Mouse (Mus musculus) neural tube, embryonic 15.5 days (tissue): ENCODE results near the gene B3gat3. TPM values are rescaled to one million over a fixed set of nuclear protein-coding genes. Genes with fewer than 3 reads are reported as not detected.
"Not testable (repeated sequence)": the region's sequence is repeated elsewhere in the genome, so short reads cannot be mapped to it uniquely, and the experiment has no call there.

ENCODE experiments used
- ATAC-seq: fragments of 200-750 bp; cut with Nextera tagmentation; 2 replicates; pipeline ENCODE4 v1.8.0; 2017; ENCODE audit warnings: mild to moderate bottlenecking, moderate TSS enrichment, moderate library complexity; ENCODE audit not compliant: low FRiP score
- H3K27ac ChIP-seq: fragments of 300-500 bp; sonication (generic); replicated peaks from 2 replicates; pipeline ENCODE4 v1.5.1; 2015; ENCODE audit warnings: mild to moderate bottlenecking, inconsistent platforms
- H3K27me3 ChIP-seq: fragments of 300-500 bp; sonication (generic); replicated peaks from 2 replicates; pipeline ENCODE4 v1.6.1; 2015; ENCODE audit warnings: inconsistent platforms
- H3K36me3 ChIP-seq: fragments of 300-500 bp; sonication (generic); 2 replicates; pipeline ENCODE4 v1.6.1; 2015; ENCODE audit warnings: inconsistent platforms
- H3K4me1 ChIP-seq: fragments of 300-500 bp; sonication (generic); 2 replicates; pipeline ENCODE4 v1.6.1; 2015; ENCODE audit warnings: inconsistent platforms
- H3K4me2 ChIP-seq: fragments of 300-500 bp; sonication (generic); 2 replicates; pipeline ENCODE4 v1.6.1; 2015; ENCODE audit warnings: inconsistent platforms, mild to moderate bottlenecking, moderate library complexity
- H3K4me3 ChIP-seq: fragments of 300-500 bp; sonication (generic); replicated peaks from 2 replicates; pipeline ENCODE4 v1.5.1; 2015; ENCODE audit warnings: mild to moderate bottlenecking, inconsistent platforms
- H3K9ac ChIP-seq: fragments of 300-500 bp; sonication (generic); replicated peaks from 2 replicates; pipeline ENCODE4 v1.6.1; 2015; ENCODE audit warnings: mild to moderate bottlenecking, inconsistent platforms
- H3K9me3 ChIP-seq: fragments of 300-500 bp; sonication (generic); replicated peaks from 2 replicates; pipeline ENCODE4 v1.6.1; 2016; ENCODE audit warnings: inconsistent platforms
- whole genome bisulfite sequencing: fragments of 180-500 bp; shearing (Covaris S2); methylation state at CpG from one replicate; pipeline ENCODE4 v1.1.7; 2015; ENCODE audit warnings: mixed read lengths; 5-methylcytosine and 5-hydroxymethylcytosine counted together
- polyA plus RNA-seq: library from polyadenylated mRNA; unstranded; fragments of >200 nt; fragmentation: Nextera tagmentation; extraction: Ambion mirVana; gene quantifications from 2 replicates; pipeline ENCODE4 v1.2.1, GENCODE M21; 2015

The B3gat3 gene
- polyA plus RNA-seq, 1 experiment from 2014 or later, result 89.1 TPM

DNA sequence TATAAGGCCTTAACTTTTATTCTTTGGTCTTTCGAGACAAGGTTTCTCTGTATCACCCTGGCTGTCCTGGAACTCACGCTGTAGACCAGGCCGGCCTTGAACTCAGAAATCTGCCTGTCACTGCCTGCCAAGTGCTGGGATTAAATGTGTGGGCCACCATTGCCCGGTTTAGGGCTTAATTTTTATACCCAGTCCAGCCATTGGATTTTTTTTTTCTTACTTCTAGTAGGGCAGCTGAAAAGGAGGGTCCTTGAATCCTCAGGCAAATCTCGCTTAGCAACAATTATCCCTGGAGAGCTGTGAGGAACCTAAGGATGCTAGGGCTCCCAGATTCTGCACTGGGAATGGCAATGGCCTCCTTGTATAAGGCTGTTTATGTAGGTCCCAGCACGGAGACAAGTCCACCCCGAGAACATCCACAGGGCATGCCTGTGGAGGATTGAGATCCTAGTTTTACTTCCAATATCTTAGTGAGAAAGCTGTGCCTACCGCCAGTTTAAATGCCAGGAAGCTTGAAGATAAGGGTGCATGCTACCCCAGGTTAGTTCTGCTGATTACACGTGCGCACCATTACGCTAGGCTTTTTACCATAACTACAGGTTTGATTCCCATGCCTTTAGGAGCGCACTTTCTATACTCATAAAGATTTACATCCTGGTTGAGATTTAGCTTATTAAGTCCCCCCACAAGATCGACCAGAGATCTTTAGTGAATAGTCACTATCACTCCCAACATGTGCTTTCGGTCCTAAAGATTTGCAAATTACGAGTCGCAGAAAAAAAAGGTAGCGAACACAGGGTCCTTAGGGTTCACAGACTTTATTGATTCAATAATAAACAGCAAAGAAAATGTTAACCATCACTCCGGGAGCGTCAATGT lies 32.4 kb upstream of the B3gat3 start:
- Histone ChIP-seq H3K4me1 (peaks cover 18% of the 10 kb centered on the region), H3K4me2 (peak overlapping the region; percentile 78), H3K27me3 (no peaks in the 10 kb centered on the region), H3K9ac (peak overlapping the region; percentile 66), H3K4me3 (peak overlapping the region; percentile 67), H3K27ac (peak overlapping the region; percentile 85), H3K36me3 (peaks cover 9% of the 10 kb centered on the region), H3K9me3 (no peaks in the 10 kb centered on the region)
- 14% methylated on average over 19 of the region's 19 CpGs for WGBS
- ATAC-seq, result no peak

DNA sequence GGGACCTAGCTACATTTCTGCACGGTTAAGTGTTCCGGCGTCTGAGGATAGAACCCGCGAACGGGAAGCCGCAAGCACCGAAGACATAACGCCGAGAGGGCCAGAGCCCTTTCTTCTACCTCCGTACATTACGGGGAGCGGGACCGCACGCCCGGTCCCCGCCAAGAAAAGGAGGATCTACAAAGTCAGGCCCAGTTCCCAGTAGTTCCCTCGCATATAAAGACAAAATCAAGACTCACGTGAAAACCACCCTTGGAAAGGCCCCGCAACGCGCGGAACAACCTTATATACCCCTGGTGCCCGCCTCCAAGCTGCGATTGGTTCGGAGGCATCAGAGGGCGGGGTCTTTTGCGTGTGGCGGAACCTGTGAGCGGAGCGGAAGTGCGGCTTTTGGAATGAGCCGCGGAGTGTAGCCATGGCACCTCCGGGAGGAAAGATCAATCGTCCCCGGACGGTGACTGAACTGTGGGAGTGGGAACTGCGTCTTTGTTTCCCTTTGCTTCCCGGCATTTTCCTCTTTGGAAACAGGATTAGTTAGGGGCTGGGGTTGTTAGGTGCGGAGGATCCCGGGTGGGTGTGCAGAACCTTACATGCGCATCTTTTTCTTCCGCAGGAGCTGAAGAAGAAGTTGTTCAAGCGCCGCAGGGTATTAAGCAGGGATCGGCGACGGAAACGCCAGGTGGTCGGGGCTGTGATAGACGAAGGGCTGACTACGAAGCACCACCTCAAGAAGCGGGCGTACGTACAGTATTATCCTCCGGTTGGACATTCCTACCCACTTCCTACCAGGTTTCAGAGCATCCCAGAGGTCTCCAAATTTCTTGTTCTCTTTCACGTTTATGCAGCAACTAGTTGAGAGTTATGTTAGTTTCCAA lies 31.4 kb upstream of the B3gat3 start, which contains the start of the genes 1810009A15Rik and Gm49416:
1810009A15Rik (plus strand) TSS at position 343 of the 875 bp plus-strand sequence.
Gm49416 (plus strand) TSS at position 416 of the 875 bp plus-strand sequence.
- no peaks in the 10 kb centered on the region for H3K9me3 ChIP-seq
- H3K36me3 ChIP-seq, result peaks cover 9% of the 10 kb centered on the region
- H3K4me3 ChIP-seq, result peak within 1 kb of the TSS; percentile 67
- peak within 1 kb of the TSS; percentile 78 for H3K4me2 ChIP-seq
- peaks cover 25% of the 10 kb centered on the region for H3K4me1 ChIP-seq
- ATAC-seq, result peak; percentile 96
- WGBS, result under 1% methylated on average over 57 of the region's 58 CpGs
- peak within 1 kb of the TSS; percentile 66 for H3K9ac ChIP-seq
- H3K27ac ChIP-seq, result peak within 1 kb of the TSS; percentile 85
- H3K27me3 ChIP-seq, result no peaks in the 10 kb centered on the region

DNA sequence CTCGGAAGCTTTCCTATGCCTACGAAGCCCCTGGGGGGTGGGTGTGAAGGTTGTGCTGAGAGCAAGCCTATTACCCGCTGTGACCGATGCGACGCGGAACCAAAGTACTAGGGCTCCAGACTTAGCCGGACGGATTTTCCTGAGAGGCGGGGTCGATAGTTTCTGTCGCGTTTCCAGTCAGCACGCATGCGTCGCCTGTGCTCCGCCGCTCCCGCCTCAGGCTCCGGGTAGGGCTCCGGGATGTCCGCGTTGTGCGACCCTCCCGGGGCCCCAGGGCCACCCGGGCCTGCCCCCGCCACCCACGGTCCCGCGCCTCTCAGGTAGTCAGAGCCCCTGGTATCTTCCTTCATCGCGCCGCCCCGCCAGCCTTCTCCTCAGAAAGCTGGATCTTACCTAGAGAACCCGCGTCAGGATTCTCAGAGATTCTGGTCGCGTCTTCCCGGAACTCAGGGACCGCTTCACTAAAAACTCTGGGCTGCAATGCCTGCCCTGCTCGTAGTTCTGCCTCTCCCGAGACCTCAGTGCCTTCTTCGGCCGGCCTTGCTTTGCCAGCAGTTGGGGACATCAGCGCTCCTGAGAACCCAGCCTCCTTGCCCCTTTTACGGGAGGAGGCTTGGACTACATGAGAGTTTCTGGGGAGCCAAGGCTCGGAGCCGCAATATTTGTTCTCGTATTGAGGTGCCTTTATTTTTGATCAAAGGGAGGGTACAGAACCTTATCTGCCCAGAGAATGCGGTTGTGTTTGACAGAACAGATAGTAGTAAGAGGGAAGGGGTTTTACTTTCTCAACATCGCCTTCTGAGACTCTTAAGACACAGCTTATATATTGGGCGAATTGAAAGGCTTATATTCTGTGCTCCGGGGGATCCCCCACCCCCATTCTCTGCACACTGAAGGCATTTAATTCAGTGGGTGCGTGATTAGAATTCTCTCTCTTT lies 27.1 kb upstream of the B3gat3 start, which contains the start of gene Ints5:
Ints5 (plus strand) TSS at position 177 of the 938 bp plus-strand sequence.
- ATAC-seq, result peak; percentile 51
- Histone ChIP-seq H3K27ac (peak within 1 kb of the TSS; percentile 85), H3K4me1 (peaks cover 40% of the 10 kb centered on the region), H3K27me3 (no peaks in the 10 kb centered on the region), H3K4me2 (peak within 1 kb of the TSS; percentile 94), H3K4me3 (peak within 1 kb of the TSS; percentile 63), H3K9me3 (no peaks in the 10 kb centered on the region), H3K9ac (peak within 1 kb of the TSS; percentile 71), H3K36me3 (peaks cover 22% of the 10 kb centered on the region)
- WGBS, result 3% methylated on average over 54 of the region's 54 CpGs

DNA sequence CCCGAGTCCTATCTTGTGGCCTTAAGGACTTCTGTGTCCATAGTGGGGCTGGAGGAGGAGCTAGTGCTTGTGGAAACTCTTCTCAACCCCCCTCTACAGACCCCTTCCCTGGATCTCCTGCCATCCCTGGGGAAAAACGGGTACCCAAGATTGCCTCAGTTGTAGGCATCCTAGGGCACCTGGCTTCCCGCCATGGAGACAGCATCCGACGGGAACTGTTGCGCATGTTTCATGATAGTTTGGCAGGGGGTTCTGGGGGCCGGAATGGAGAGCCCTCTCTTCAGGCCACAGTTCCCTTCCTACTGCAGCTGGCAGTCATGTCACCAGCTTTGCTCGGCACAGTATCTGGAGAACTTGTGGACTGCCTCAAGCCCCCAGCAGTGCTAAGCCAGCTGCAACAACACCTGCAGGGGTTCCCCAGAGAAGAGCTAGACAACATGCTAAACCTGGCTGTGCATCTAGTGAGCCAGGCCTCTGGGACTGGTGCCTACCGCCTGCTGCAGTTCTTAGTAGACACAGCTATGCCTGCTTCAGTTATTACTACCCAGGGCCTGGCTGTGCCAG lies 24.7 kb upstream of the B3gat3 start:
- Histone ChIP-seq H3K27ac (no peak overlapping the region), H3K9ac (peak overlapping the region; percentile 20; the same call in 1 of the 2 replicates), H3K27me3 (no peaks in the 10 kb centered on the region), H3K4me3 (no peak overlapping the region), H3K9me3 (no peaks in the 10 kb centered on the region), H3K4me2 (no peak overlapping the region), H3K36me3 (peaks cover 22% of the 10 kb centered on the region), H3K4me1 (peaks cover 47% of the 10 kb centered on the region)
- ATAC-seq, result no peak
- WGBS, result 90% methylated on average over 9 of the region's 9 CpGs

DNA sequence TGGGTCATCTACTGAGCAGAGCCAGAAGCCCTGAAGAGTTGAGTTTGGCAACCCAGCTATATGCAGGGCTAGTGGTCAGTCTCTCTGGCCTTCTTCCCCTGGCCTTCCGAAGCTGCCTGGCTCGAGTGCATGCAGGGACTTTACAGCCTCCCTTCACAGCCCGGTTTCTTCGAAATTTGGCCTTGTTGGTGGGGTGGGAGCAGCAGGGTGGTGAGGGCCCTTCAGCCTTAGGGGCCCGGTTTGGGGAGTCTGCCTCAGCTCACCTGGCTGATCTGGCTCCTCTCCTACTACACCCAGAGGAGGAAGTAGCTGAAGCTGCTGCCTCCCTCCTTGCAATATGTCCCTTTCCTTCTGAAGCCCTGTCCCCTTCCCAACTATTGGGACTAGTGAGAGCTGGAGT lies 23.9 kb upstream of the B3gat3 start:
- peaks cover 51% of the 10 kb centered on the region for H3K4me1 ChIP-seq
- not testable (repeated sequence) for H3K9me3 ChIP-seq
- WGBS, result 83% methylated on average over 5 of the region's 5 CpGs

DNA sequence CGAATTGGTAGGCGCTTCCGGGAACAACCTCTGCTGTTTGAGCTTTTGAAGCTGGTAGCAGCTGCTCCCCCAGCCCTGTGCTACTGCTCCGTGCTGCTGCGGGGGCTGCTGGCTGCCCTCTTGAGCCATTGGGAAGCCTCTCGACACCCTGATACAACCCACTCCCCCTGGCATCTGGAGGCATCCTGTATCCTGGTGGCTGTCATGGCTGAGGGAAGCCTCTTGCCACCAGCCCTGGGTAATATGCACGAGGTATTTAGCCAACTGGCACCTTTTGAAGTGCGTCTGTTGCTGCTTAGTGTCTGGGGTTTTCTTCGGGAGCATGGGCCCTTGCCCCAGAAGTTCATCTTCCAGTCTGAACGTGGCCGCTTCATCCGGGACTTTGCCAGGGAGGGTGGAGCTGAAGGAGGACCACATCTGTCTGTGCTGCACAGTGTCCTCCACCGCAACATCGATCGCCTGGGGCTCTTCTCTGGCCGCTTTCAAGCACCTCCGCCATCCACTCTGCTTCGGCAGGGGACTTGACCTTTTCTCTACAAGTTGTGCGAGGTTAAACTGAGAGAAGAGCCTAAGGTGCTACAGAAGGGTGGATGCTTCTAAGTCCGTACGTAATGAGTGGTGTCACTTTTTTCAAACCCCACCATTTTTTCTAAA lies 22.8 kb upstream of the B3gat3 start:
- H3K27ac ChIP-seq, result peak overlapping the region; percentile 87
- peak overlapping the region; percentile 75 for H3K4me2 ChIP-seq
- peaks cover 51% of the 10 kb centered on the region for H3K4me1 ChIP-seq
- peak; percentile 61 for ATAC-seq
- not testable (repeated sequence) for H3K9me3 ChIP-seq, H3K27me3 ChIP-seq
- H3K9ac ChIP-seq, result peak overlapping the region; percentile 83
- WGBS, result 20% methylated on average over 21 of the region's 21 CpGs
- peak overlapping the region; percentile 64 for H3K4me3 ChIP-seq
- H3K36me3 ChIP-seq, result peaks cover 19% of the 10 kb centered on the region

More for the DNA sequence above, 23.9 kb upstream of the B3gat3 start:
- H3K36me3 ChIP-seq, result peaks cover 15% of the 10 kb centered on the region
- H3K9ac ChIP-seq, H3K4me3 ChIP-seq, ATAC-seq, H3K4me2 ChIP-seq, H3K27me3 ChIP-seq, H3K27ac ChIP-seq: not testable (repeated sequence)

DNA sequence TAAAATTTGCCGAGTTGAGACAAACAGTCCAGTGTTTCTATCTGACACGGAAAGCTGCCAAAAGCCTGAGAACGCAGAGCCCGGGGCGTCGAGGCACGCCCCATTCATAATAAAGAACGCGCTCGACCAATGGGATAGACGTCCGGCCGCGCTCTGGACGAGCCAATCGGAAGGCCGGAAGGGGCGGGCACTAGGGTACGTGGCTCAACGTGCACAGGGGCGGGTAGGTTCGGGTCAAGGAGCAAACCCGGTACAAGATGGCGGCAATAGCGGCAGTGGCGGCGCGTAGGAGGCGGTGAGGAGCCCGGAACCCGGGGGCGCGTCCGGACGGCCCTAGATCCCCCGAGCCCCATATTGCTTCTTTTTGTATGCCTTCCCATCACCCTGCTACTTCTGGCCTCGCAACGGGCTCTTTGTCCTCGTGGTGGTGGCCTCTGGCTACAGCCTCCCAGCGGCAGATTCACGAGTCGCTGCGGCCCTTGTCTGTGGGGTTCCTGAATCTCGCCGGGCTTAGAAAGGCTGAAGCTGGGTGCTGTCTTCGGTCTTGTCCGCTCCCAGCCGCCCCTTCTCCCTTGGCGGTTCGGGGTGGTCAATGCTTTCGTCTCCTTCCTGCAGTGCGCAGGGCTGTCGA lies 22.2 kb upstream of the B3gat3 start, which contains the start of gene Ganab:
Ganab (plus strand) TSS at position 207 of the 631 bp plus-strand sequence.
- Histone ChIP-seq H3K36me3 (peaks cover 24% of the 10 kb centered on the region), H3K4me1 (peaks cover 51% of the 10 kb centered on the region), H3K4me3 (peak within 1 kb of the TSS; percentile 64), H3K27me3 (no peaks in the 10 kb centered on the region), H3K9me3 (no peaks in the 10 kb centered on the region), H3K4me2 (peak within 1 kb of the TSS; percentile 75), H3K27ac (peak within 1 kb of the TSS; percentile 87), H3K9ac (peak within 1 kb of the TSS; percentile 83)
- under 1% methylated on average over 52 of the region's 53 CpGs for WGBS
- ATAC-seq, result peak; percentile 98

DNA sequence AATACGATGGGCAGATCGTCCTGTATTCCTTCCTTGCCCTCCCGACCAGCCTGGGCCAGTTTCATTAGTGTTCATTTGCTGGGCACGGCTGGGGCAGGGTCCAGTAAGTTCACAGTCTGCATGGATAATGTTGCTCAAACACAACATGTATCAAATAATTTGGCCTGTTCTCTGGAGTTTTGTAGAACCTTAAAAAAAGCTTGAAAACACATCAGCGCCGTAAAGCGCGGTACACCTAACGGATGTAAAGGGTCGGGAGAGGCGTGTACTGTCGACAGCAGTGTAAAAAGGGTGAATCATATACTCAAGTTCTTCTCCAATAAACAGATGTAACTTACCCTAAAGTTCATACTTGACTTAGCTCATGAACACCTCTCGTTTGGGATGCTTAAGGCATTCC lies 21.6 kb upstream of the B3gat3 start:
- no peaks in the 10 kb centered on the region for H3K9me3 ChIP-seq
- peaks cover 47% of the 10 kb centered on the region for H3K4me1 ChIP-seq
- ATAC-seq, result no peak
- no peaks in the 10 kb centered on the region for H3K27me3 ChIP-seq
- peak overlapping the region; percentile 64 for H3K4me3 ChIP-seq
- WGBS, result 9% methylated on average over 13 of the region's 13 CpGs
- peak overlapping the region; percentile 83 for H3K9ac ChIP-seq
- peak overlapping the region; percentile 75 for H3K4me2 ChIP-seq
- peaks cover 30% of the 10 kb centered on the region for H3K36me3 ChIP-seq
- peak overlapping the region; percentile 87 for H3K27ac ChIP-seq

DNA sequence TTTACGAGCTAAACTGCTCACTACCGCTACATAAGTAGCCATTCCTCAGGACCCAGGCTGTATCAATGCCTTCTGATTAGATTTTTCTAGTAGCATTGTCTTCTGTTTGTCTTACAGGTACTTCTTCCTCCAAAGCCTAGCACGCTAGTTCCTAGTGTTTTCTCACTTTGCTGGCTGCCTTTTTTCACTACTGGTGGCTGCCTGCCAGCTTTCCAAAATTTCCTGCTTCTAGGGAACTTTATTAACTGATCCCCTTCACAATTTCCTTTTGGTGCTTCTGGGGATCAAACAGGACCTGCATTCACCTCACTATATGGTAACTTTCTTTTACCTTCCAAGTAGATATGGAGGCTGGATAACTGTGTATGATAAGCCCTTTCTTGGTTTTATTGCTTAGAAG lies 21.1 kb upstream of the B3gat3 start:
- H3K9me3 ChIP-seq, result no peaks in the 10 kb centered on the region
- WGBS, result 55% methylated on average over 3 of the region's 3 CpGs
- H3K4me1 ChIP-seq, result peaks cover 42% of the 10 kb centered on the region
- H3K36me3 ChIP-seq, result peaks cover 33% of the 10 kb centered on the region
- peak overlapping the region; percentile 75 for H3K4me2 ChIP-seq
- H3K4me3 ChIP-seq, result peak overlapping the region; percentile 64
- H3K9ac ChIP-seq, result peak overlapping the region; percentile 83
- ATAC-seq, result no peak
- H3K27me3 ChIP-seq, result no peaks in the 10 kb centered on the region
- no peak overlapping the region for H3K27ac ChIP-seq

DNA sequence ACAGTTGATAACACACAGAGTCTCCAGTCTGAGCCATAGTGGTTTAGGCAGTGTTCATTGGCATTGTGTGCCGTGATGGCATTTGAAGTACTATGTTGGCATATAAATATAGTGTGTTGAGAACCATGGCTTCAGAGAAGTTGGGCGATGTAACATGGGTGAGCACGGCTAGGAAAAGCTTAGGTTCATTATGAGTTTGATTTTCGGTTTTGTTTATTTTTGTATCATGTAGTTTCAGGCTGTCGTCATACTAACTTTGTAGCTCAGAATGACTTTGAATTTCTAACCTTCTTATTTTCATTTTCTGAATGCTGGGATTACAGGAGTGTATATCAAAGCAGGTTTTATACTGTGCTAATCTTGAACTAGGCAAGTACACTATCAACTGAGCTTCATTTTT lies 16.8 kb upstream of the B3gat3 start:
- ATAC-seq, result no peak
- no peak overlapping the region for H3K27ac ChIP-seq
- H3K9ac ChIP-seq, result no peak overlapping the region
- H3K4me1 ChIP-seq, result peaks cover 20% of the 10 kb centered on the region
- H3K27me3 ChIP-seq, result no peaks in the 10 kb centered on the region
- 94% methylated on average over 5 of the region's 5 CpGs for WGBS
- no peak overlapping the region for H3K4me2 ChIP-seq
- H3K4me3 ChIP-seq, result no peak overlapping the region
- peaks cover 59% of the 10 kb centered on the region for H3K36me3 ChIP-seq
- no peaks in the 10 kb centered on the region for H3K9me3 ChIP-seq
